Mouse (Mus musculus) T-helper 17 cell (primary cell): ENCODE measurements around the gene Sdr9c7.
"Not testable (repeated sequence)": the region's sequence is repeated elsewhere in the genome, so short reads cannot be mapped to it uniquely, and the experiment has no call there.

Experiments used
- in situ Hi-C, 2 experiments: fragments of 300-600 bp; cut with MboI, MseI; formaldehyde crosslinking; loops; 1 replicate in 1 of 2; 2 replicates in 1 of 2; pipeline ENCODE4 v1.15.1; 2025; ENCODE audit warnings: high pct_unique_total_duplicates in 2 of 2

Sdr9c7 gene

DNA sequence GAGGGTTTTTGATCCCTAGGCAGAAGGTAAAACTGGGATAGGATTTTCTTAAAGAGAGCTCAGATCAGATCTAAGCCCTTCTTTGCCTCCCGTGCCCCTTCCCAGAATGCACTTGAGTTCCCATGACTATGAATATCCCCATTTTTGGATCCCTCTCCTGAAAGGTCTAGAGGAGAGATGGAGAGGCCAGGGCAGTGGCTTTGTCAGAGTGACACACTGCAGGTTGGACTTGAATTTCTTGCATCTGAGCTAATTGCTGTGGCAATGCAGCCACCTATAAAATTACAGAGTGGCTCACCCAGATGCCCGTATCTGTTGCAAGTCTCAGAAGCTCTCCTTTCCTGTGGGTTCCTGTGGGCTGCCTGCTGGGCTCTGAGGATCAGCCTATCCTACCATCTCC, at the start of gene Sdr9c7:
Sdr9c7 (plus strand) TSS at position 301 of the 400 bp plus-strand sequence.
- in situ Hi-C loops, result no loop called here

- in situ Hi-C loops, result no loop called here
These were observed 48.7 kb upstream of the Sdr9c7 start, which contains the start of gene Rdh19 for GRCm38 (mm10) chr10:127849628-127850027. Rdh19 (plus strand) TSS chr10:127849928.

- in situ Hi-C loops, result no loop called here
These were observed 41.9 kb upstream of the Sdr9c7 start for GRCm38 (mm10) chr10:127856376-127856775.

- in situ Hi-C loops, result no loop called here
These were observed 33.4 kb upstream of the Sdr9c7 start for GRCm38 (mm10) chr10:127864931-127865330.

- in situ Hi-C loops, result no loop called here
These were observed 32.1 kb upstream of the Sdr9c7 start, which contains the start of gene Rdh16f2 for GRCm38 (mm10) chr10:127866232-127866631. Rdh16f2 (plus strand) TSS chr10:127866474.

- in situ Hi-C loops, result loop anchor here in 1 of 2 experiments (10.0 kb wide), 1 partner anchor 62 kb away; no protein-coding TSS in a partner anchor
These were observed 25.8 kb upstream of the Sdr9c7 start for GRCm38 (mm10) chr10:127872484-127872883.

DNA sequence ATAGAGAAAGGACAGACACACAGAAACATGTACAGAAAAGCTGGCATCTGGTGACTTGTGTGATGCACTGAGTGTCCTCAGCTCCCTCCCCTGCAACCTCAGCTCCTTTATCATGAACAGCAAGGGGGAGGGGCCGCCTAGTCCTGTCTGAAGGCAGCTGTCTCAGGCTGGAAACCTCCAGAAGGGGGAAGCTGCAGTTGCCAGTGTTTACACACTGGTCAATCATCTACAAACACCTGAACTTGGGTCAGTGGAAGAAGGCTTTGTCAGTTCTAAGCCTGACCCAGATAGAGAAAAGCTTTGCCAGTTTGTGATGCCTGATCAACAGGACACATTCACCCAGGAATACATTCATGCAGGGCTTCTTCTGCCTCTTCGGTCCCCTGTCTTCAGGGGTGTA, 20.6 kb upstream of the Sdr9c7 start:
- in situ Hi-C loops, result loop anchor here in 1 of 2 experiments (10.0 kb wide), 1 partner anchor 57 kb away; no protein-coding TSS in a partner anchor

DNA sequence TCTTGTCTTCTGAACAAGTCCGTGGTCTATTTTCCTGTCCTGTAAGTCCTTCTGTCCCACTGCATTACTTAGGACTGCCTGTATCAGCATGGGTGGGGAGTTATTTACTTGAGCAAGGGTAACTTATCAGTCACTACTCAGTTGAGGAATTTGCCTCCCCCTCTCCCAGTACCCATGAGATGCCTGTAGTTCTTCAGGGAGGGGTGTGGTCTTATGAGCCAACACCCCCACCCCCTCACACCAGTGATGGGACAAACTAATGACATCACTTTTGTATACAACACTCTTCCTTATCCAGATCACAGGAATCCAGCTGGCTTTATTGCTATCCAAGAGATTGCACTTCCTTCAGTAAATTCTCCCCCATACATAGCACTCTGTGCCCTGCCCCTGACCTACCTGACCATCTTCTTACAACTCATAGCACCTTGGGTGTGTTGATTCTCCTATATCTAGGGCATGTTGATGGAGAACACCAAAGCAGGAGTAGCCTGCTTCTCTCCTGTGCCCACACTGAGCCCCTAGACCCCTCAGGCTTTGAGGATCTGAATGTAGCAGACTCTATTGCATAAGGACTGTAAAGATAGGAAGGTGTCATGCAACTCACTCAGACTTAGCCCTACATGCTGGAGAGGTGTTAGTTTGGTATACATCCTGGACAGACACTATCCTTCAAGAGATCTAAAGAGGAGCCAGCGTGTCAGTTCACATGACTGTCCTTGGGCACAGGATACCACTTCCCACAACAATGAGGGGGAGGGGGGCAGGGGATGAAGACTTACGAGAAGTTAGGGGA, 19.9 kb upstream of the Sdr9c7 start:
- in situ Hi-C loops, result loop anchor here in 1 of 2 experiments (10.0 kb wide), 1 partner anchor 56 kb away; no protein-coding TSS in a partner anchor

GRCm38 (mm10) chr10:127879155-127879688, 19.1 kb upstream of the Sdr9c7 start:
- in situ Hi-C loops, result loop anchor here in 1 of 2 experiments (10.0 kb wide), 1 partner anchor 56 kb away; no protein-coding TSS in a partner anchor

- in situ Hi-C loops, result no loop called here
These were observed 17.3 kb upstream of the Sdr9c7 start for GRCm38 (mm10) chr10:127881041-127881440.

DNA sequence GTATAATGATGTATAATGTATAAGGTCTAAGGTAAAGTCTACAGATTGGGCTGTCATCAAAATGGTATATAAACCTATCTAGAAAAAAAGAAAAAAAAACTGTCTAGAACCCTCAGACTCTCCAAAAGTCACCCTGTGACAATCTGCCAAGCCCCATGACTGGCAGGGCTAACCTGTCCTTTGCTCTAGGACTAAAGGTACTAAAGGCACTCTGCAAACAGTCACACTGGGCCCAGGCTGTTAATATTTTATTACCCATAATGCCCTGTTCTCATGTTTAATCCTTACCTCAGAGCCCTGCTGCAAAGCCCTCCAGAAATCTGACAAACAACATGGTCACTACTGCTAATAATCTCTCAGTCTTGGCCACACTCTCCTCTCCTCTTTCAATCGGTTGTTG, 11.8 kb upstream of the Sdr9c7 start:
- in situ Hi-C loops, result no loop called here

GRCm38 (mm10) chr10:127886971-127887370, 11.3 kb upstream of the Sdr9c7 start:
- in situ Hi-C loops, result no loop called here

GRCm38 (mm10) chr10:127888605-127889004, 9.7 kb upstream of the Sdr9c7 start, which contains the start of gene Rdh7:
Rdh7 (minus strand) TSS chr10:127888817.
- in situ Hi-C loops, result no loop called here

DNA sequence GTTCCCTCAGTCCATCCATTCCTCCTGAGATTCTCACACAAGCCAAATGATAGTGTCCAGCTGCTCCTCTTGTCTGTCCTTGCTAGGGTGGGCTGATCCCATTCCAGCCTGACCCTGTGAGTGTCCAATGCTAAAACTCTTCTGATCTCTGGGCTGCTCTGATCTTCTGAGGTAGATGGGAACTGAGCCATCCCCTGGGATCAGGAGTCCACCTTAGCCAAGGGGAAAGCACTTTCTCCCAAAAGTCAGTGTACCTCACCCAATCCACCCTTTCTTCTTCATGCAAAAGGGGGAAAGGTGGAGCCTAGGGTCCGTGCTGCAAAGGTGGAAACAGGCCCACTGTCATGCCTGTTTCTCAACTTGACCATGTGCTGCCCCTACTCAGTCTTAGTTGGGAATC, 6.8 kb upstream of the Sdr9c7 start:
- in situ Hi-C loops, result no loop called here

GRCm38 (mm10) chr10:127893163-127894022, 4.9 kb upstream of the Sdr9c7 start:
- in situ Hi-C loops, result not testable (repeated sequence)

GRCm38 (mm10) chr10:127896705-127897104, 1.6 kb upstream of the Sdr9c7 start:
- in situ Hi-C loops, result no loop called here

- in situ Hi-C loops, result no loop called here
These were observed 812 bp upstream of the Sdr9c7 start for GRCm38 (mm10) chr10:127897506-127897905.

- in situ Hi-C loops, result no loop called here
These were observed 1.5 kb downstream of the Sdr9c7 start for GRCm38 (mm10) chr10:127899783-127900182.

DNA sequence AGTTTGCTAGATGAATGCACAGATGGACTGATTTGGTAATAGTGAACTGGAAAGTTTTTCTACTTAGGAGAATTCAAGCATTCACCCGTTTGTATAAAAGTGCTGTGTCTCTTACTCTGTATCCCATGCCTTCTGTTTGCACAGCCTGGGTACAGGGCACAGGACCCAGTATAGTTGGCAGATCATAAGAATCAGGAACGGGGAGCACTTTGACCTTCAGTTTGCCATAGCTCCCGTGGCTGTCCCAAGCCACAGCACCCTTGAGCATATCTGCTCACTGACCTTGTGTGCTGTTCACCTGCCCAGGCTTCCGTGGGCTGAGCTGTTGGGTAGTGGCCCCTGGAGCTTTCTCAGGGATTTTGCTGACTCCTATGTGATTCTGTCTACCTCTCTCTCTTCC, 3.4 kb downstream of the Sdr9c7 start:
- in situ Hi-C loops, result no loop called here

GRCm38 (mm10) chr10:127903116-127903515, 4.8 kb downstream of the Sdr9c7 start:
- in situ Hi-C loops, result no loop called here

GRCm38 (mm10) chr10:127904718-127905446, 6.6 kb downstream of the Sdr9c7 start:
- in situ Hi-C loops, result no loop called here
